Mouse (Mus musculus): ENCODE measurements at regions not wholly inside any gene's neighbourhood (a gene's known extent, or its start where the extent isn't known, plus 50 kb on each side); places are given as distances from the start of the nearest gene placed in this dataset.

- Histone ChIP-seq H3K4me1 (ENCODE audit: control insufficient read depth in 1 of 2, insufficient read depth in 2 of 2, low read length in 2 of 2) (no peaks in the 10 kb centered on the region), H3K27me3 (ENCODE audit: control insufficient read depth in 1 of 2, insufficient read depth in 2 of 2, low read length in 2 of 2) (no peaks in the 10 kb centered on the region), H3K9ac (ENCODE audit: control insufficient read depth, low read depth, low read length, poor library complexity, severe bottlenecking) (no peak overlapping the region), H3K36me3 (ENCODE audit: control insufficient read depth in 1 of 2, insufficient read depth in 2 of 2, low read length in 2 of 2) (peaks cover 0 to 2% of the 10 kb centered on the region in 2 experiments; a peak in 1 of 4 replicates), H3K4me3 (ENCODE audit: control insufficient read depth in 1 of 2, insufficient read depth in 1 of 2, low read depth in 2 of 2, low read length in 2 of 2) (no peak overlapping the region), H3K27ac (ENCODE audit: control insufficient read depth, low read depth, low read length) (no peak overlapping the region), H3K9me3 (replicated peaks; ENCODE audit: insufficient read depth, low read length) (no peaks in the 10 kb centered on the region), H3K79me2 (ENCODE audit: control insufficient read depth, insufficient read depth, low read length, poor library complexity) (no peaks in the 10 kb centered on the region)
- peak; percentile 5 for DNase-seq (ENCODE audit: low read depth, low spot score)
- TF ChIP-seq HCFC1 (IDR thresholded peaks at IDR 0.05; ENCODE audit: low read depth, low read length) (no peak), ZNF384 (IDR thresholded peaks at IDR 0.05; ENCODE audit: low read depth, low read length) (peak; percentile 44; the same call in 1 of the 2 replicates)
Observed at GRCm38 (mm10) chr2:106499227-106499928, 193.7 kb upstream of the Mpped2 start.

DNA sequence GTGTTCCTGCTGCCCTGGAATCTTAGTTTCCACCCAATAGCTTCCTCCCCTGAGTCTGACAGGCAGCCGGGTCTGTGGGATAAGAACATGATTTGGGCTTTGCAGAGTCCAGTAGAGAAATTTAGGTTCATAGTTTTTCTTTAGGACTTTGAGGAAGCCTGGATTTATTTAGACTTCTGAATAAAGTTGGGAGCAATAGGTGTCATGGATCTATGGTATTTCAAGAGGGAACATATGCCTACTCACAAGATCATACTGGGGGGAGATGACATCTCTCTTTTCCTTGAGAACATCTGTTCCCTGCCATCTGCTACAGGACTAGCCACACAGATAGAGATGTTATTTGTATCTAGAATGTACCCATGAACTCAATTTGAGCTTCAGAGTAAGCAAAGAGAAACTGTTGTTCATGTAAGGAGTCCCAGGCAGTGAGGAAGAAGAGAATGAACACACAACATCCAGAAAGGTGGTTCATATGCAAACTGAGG is 188.1 kb upstream of the Mpped2 start:
- DNase-seq (ENCODE audit: low read depth, low spot score), result no peak
- H3K27me3 ChIP-seq (ENCODE audit: control insufficient read depth in 1 of 2, insufficient read depth in 2 of 2, low read length in 2 of 2), result no peaks in the 10 kb centered on the region
- no peak overlapping the region for H3K9ac ChIP-seq (ENCODE audit: control insufficient read depth, low read depth, low read length, poor library complexity, severe bottlenecking)
- H3K27ac ChIP-seq (ENCODE audit: control insufficient read depth, low read depth, low read length), result no peak overlapping the region
- no peak for TF ChIP-seq SMC3 (IDR thresholded peaks at IDR 0.05; ENCODE audit: low read depth, low read length)
- TF ChIP-seq POLR2AphosphoS5 (IDR thresholded peaks at IDR 0.05; ENCODE audit: borderline replicate concordance, low read depth, low read length), result no peak
- TF ChIP-seq ETS1 (IDR thresholded peaks at IDR 0.05; ENCODE audit: low read depth, low read length), result no peak
- no peak for TF ChIP-seq ZC3H11A (IDR thresholded peaks at IDR 0.05; ENCODE audit: low read depth, low read length)
- TF ChIP-seq POLR2AphosphoS2 (IDR thresholded peaks at IDR 0.05; ENCODE audit: low read length), result no peak
- no peak for TF ChIP-seq E2F4 (IDR thresholded peaks at IDR 0.05; ENCODE audit: borderline replicate concordance, low read depth, low read length)
- TF ChIP-seq MXI1 (IDR thresholded peaks at IDR 0.05; ENCODE audit: low read depth, low read length), result no peak
- no peak for TF ChIP-seq ZMIZ1 (IDR thresholded peaks at IDR 0.05; ENCODE audit: low read depth, low read length)
- no peak for TF ChIP-seq GATA1 (IDR thresholded peaks at IDR 0.05; ENCODE audit: low read depth, low read length)
- TF ChIP-seq MYC (IDR thresholded peaks at IDR 0.05; ENCODE audit: low read depth, low read length), result no peak
- no peak for TF ChIP-seq ELF1 (IDR thresholded peaks at IDR 0.05; ENCODE audit: low read depth, low read length)
- TF ChIP-seq MAFK (IDR thresholded peaks at IDR 0.05; ENCODE audit: borderline replicate concordance, low read depth, low read length), result no peak
- no peak for TF ChIP-seq RAD21 (IDR thresholded peaks at IDR 0.05; ENCODE audit: low read depth, low read length)
- no peak for TF ChIP-seq EP300 (IDR thresholded peaks at IDR 0.05; ENCODE audit: low read depth in 1 of 2, low read length in 2 of 2)
- TF ChIP-seq ZKSCAN1 (IDR thresholded peaks at IDR 0.05; ENCODE audit: low read depth, low read length), result no peak
- no peaks in the 10 kb centered on the region for H3K36me3 ChIP-seq (ENCODE audit: control insufficient read depth in 1 of 2, insufficient read depth in 2 of 2, low read length in 2 of 2)
- no peak overlapping the region for H3K4me3 ChIP-seq (ENCODE audit: control insufficient read depth in 1 of 2, insufficient read depth in 1 of 2, low read depth in 2 of 2, low read length in 2 of 2)
- no peaks in the 10 kb centered on the region for H3K9me3 ChIP-seq (replicated peaks; ENCODE audit: insufficient read depth, low read length)
- no peaks in the 10 kb centered on the region for H3K79me2 ChIP-seq (ENCODE audit: control insufficient read depth, insufficient read depth, low read length, poor library complexity)
- no peaks in the 10 kb centered on the region for H3K4me1 ChIP-seq (ENCODE audit: control insufficient read depth in 1 of 2, insufficient read depth in 2 of 2, low read length in 2 of 2)
